ENCODE assay signal across 31 mouse cellular contexts in genomic region chr1:92042126-92042525, GRCm38 (mm10).
A peak's percentile ranks its signal among the peaks of the same experiment; 100 is the strongest.
DNase-seq lines count a peak whose midpoint lies in the region; ATAC-seq and TF ChIP-seq lines count a peak whose summit lies in the region.
"Had no signal": no experiment of that assay in that cellular context is flagged by ENCODE, and none has a peak within 500 bp of the region (broad histone marks: within the 10 kb centered on the region; RNA-seq: fewer than 3 reads in every experiment).

No protein-coding gene starts in this region.

- 0 out of 2 replicates have a peak overlapping the region, but pooled peaks have one; percentile 13 for H3K27ac ChIP-seq in heart, embryonic 13.5 days (replicated peaks)
- H3K27ac ChIP-seq in stomach, embryonic 16.5 days (ENCODE audit: low read length) = peak overlapping the region; percentile 33; the same call in 1 of the 2 replicates
- H3K27ac ChIP-seq in stomach, postnatal 0 days (replicated peaks) = no peak overlapping the region
- H3K27ac ChIP-seq: embryonic facial prominence, embryonic 13.5 days; forebrain, embryonic 13.5 days; heart, embryonic 10.5 days; hindbrain, embryonic 13.5 days; layer of hippocampus, adult 2 months; limb, embryonic 13.5 days; midbrain, embryonic 12.5 days had no signal

- H3K9ac ChIP-seq in heart, embryonic 13.5 days = no peak overlapping the region
- no peak overlapping the region for H3K9ac ChIP-seq in stomach, embryonic 16.5 days (ENCODE audit: low read length)
- H3K9ac ChIP-seq in stomach, postnatal 0 days (ENCODE audit: low read length) = no peak overlapping the region
- H3K9ac ChIP-seq: embryonic facial prominence, embryonic 13.5 days; forebrain, embryonic 13.5 days; hindbrain, embryonic 13.5 days; limb, embryonic 13.5 days; midbrain, embryonic 12.5 days had no signal

- WGBS in heart, embryonic 13.5 days = 26% methylated on average over 3 of the region's 3 CpGs
- WGBS in stomach, embryonic 16.5 days = 13% methylated on average over 3 of the region's 3 CpGs
- 12% methylated on average over 3 of the region's 3 CpGs for WGBS in stomach, postnatal 0 days

- DNase-seq in heart, postnatal 14 days = no peak
- no peak for DNase-seq in stomach, postnatal 0 days (ENCODE audit: low spot score)
- peak; percentile 38 for DNase-seq in adipocyte (ENCODE audit: low spot score)
- DNase-seq in adrenal gland, adult 18-20 months (ENCODE audit: low spot score in 2 of 2) = no peak
- no peak for DNase-seq in urinary bladder, postnatal 14 days (ENCODE audit: low spot score)
- DNase-seq: adrenal gland, adult 2 months; adrenal gland, postnatal 36 days; B cell, adult 2 months; cerebellum, adult 2 months; cerebellum, postnatal 25 days; gastrocnemius, postnatal 25 days; heart, adult 11 months; heart, postnatal 4 days; kidney, adult 8-10 months; kidney, postnatal 25 days; lung, postnatal 36 days; right cerebral cortex, adult 18-20 months; spleen, adult 18-20 months; thymus, postnatal 4 days had no signal

- TF ChIP-seq EP300 in stomach, postnatal 0 days (optimal IDR thresholded peaks at IDR 0.05) = no peak

- H3K4me3 ChIP-seq in heart, embryonic 13.5 days = no peak overlapping the region
- no peak overlapping the region for H3K4me3 ChIP-seq in stomach, embryonic 16.5 days (replicated peaks; ENCODE audit: low read length)
- no peak overlapping the region for H3K4me3 ChIP-seq in stomach, postnatal 0 days (ENCODE audit: low read depth, low read length)
- H3K4me3 ChIP-seq: embryonic facial prominence, embryonic 13.5 days; forebrain, embryonic 13.5 days; heart, embryonic 10.5 days; hindbrain, embryonic 13.5 days; layer of hippocampus, adult 2 months; limb, embryonic 13.5 days; megakaryocyte, embryonic 14.5 days; midbrain, embryonic 12.5 days had no signal

- TF ChIP-seq CTCF in stomach, postnatal 0 days (IDR thresholded peaks at IDR 0.05; ENCODE audit: low read depth) = no peak

- intact Hi-C loops in heart, postnatal 14 days (cut with DNase I) = no loop called here

- no peak for ATAC-seq in heart, embryonic 13.5 days (ENCODE audit: extremely low read depth, insufficient number of reproducible peaks, low FRiP score, low TSS enrichment)
- ATAC-seq in stomach, embryonic 16.5 days (ENCODE audit: insufficient read depth, low FRiP score) = no peak
- ATAC-seq in stomach, postnatal 0 days (ENCODE audit: low FRiP score, low TSS enrichment) = no peak
- ATAC-seq: forebrain, embryonic 13.5 days; intestine, embryonic 16.5 days had no signal

- peaks cover 35% of the 10 kb centered on the region for H3K4me1 ChIP-seq in heart, embryonic 13.5 days
- H3K4me1 ChIP-seq in stomach, embryonic 16.5 days (ENCODE audit: control insufficient read depth, insufficient read depth, low read length) = peaks cover 12% of the 10 kb centered on the region
- no peaks in the 10 kb centered on the region for H3K4me1 ChIP-seq in stomach, postnatal 0 days (replicated peaks; ENCODE audit: control insufficient read depth, insufficient read depth)
- H3K4me1 ChIP-seq: megakaryocyte, embryonic 14.5 days had no signal

- no peak overlapping the region for H3K4me2 ChIP-seq in heart, embryonic 13.5 days
- H3K4me2 ChIP-seq in stomach, embryonic 16.5 days (ENCODE audit: low read depth, low read length) = no peak overlapping the region
- H3K4me2 ChIP-seq in stomach, postnatal 0 days (replicated peaks; ENCODE audit: low read depth) = no peak overlapping the region
- H3K4me2 ChIP-seq: embryonic facial prominence, embryonic 13.5 days; forebrain, embryonic 13.5 days; hindbrain, embryonic 13.5 days; limb, embryonic 13.5 days; liver, embryonic 11.5 days; midbrain, embryonic 12.5 days had no signal

- no peaks in the 10 kb centered on the region for H3K9me3 ChIP-seq in heart, embryonic 13.5 days
- H3K9me3 ChIP-seq in stomach, embryonic 16.5 days (replicated peaks; ENCODE audit: control insufficient read depth, low read length) = no peaks in the 10 kb centered on the region
- no peaks in the 10 kb centered on the region for H3K9me3 ChIP-seq in stomach, postnatal 0 days (ENCODE audit: control insufficient read depth, low read length)
- H3K9me3 ChIP-seq: embryonic facial prominence, embryonic 13.5 days; forebrain, embryonic 13.5 days; heart, embryonic 10.5 days; hindbrain, embryonic 13.5 days; limb, embryonic 13.5 days; midbrain, embryonic 12.5 days had no signal

- H3K36me3 ChIP-seq in heart, embryonic 13.5 days = no peaks in the 10 kb centered on the region
- H3K36me3 ChIP-seq in stomach, embryonic 16.5 days (ENCODE audit: control insufficient read depth, insufficient read depth, low read length) = no peaks in the 10 kb centered on the region
- no peaks in the 10 kb centered on the region for H3K36me3 ChIP-seq in stomach, postnatal 0 days (ENCODE audit: control insufficient read depth, insufficient read depth, low read length)
- H3K36me3 ChIP-seq: embryonic facial prominence, embryonic 13.5 days; heart, embryonic 10.5 days; hindbrain, embryonic 13.5 days; limb, embryonic 13.5 days; midbrain, embryonic 12.5 days had no signal

- no peaks in the 10 kb centered on the region for H3K27me3 ChIP-seq in heart, embryonic 13.5 days (replicated peaks)
- H3K27me3 ChIP-seq in stomach, embryonic 16.5 days (ENCODE audit: control insufficient read depth, insufficient read depth, low read length) = no peaks in the 10 kb centered on the region
- H3K27me3 ChIP-seq in stomach, postnatal 0 days (ENCODE audit: control insufficient read depth, insufficient read depth, low read length) = no peaks in the 10 kb centered on the region
- H3K27me3 ChIP-seq: embryonic facial prominence, embryonic 13.5 days; forebrain, embryonic 13.5 days; hindbrain, embryonic 13.5 days; limb, embryonic 13.5 days; megakaryocyte, embryonic 14.5 days; midbrain, embryonic 12.5 days had no signal
